Mouse (Mus musculus): Measurements from ENCODE around the gene Stoml2.

The Stoml2 gene

DNA sequence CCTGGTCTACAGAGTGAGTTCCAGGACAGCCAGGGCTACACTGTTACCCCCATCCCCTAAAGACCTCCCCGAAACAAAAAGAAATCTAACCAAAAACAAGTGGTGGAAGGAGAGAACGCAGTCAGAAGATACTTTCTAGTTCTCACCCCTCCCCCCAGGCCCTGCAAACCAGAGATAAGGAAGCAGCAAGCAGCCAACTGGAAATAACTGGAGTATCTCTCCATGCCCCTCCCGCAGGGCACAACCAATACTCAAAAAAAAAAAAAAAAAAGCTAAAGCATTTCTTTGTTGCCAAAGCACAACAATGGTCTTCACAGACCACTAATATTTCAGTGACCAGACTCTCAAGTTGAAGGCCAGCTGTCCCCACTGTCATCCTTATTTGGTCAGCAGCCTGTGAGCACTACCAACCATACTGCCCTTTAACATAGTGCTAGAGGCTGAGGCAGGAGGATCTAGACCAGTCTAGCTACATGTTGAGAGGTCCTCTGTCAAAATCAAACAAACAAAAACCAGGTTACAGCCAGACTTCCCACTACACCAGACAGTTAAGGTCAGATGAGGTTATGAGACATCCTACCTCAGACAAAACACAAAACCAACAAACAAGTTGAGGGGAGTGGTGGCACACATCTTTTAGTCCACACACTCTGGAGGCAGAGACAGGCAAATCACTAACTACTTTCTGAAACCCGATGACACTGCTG, 6.5 kb upstream of the Stoml2 start:
- DNase-seq, result peak in 1 of 2 experiments; percentile 23

DNA sequence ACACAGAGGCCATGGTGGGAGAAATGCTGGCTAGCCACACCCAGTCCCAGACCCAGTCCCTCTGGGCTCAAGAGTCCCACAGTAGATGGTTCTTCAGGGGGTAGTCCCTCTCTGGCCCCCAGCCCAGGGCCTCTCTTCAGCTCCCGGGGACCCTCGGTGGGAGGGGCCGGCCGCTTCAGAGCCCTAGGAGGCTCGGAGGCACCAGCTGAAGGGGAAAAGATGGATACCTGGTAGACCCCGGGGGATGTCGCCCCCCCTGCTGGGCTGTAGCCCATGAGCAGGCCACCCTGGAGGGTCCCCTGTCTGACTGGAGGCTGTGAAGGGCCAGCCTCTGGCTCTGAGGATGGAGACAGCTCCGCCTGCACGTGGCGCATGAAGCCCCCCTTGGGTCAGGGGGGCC, 4.8 kb upstream of the Stoml2 start:
- peak in 1 of 2 experiments; percentile 25 for DNase-seq

DNA sequence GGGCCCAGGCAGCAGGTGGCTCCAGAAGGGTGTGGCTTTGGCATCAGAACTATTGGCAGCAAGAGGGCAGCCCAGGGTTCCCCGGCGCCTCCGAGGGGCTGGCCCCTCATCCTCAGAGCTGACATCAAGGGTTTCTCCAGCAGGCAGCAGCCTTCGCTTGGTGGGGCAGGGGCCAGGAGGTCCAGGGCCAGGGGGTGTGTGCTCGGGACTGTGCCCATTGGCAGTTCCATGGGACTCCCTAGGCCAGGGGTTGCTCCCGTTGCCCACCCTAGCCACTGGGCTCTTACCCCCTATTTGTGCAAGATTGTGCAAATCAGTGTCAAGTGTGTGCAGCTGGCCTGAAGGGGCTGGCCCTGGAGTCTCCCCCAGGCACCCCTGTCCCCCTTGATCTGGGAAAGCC, 4.3 kb upstream of the Stoml2 start:
- no peak for DNase-seq

DNA sequence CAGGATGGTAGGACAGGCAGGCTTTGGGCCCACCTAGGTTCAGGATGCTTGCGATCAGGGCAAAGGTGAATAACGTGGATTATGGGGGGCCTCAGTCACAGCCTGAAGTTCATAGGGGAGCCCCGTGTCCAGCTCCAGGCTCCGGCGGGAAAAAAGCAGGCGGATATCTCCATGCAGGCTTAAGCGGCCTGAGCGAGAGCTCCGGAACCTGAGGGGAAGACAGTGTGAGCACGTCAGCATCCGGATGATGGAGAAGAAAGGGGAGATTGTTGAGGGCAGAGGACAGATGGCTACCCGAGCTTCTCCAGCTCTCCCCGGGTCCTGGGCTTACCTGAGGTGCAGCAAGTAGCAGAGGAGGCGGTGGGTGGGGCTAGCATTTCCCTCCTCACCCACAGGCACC, 2.0 kb upstream of the Stoml2 start:
- no peak for DNase-seq

DNA sequence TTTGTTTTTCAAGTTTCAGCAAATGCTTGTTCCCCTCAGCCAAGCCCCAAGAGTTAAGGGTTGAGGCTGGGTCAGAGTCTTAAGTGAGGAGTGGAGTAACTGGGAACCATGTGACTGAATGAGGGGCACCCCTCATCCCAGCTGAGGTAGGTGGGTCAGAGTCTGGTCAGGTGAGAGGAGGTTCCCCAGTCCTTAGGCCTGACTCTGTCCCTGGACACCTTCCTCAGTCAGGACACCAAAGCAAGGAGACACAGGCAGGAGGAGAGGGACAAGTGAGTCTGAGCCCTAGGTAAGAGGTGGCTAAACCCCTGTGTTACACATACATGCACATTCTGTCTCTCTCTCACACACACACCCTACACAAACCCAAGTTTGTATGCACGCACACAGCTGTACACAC, 991 bp upstream of the Stoml2 start:
- peak in 1 of 2 experiments; percentile 24 for DNase-seq

DNA sequence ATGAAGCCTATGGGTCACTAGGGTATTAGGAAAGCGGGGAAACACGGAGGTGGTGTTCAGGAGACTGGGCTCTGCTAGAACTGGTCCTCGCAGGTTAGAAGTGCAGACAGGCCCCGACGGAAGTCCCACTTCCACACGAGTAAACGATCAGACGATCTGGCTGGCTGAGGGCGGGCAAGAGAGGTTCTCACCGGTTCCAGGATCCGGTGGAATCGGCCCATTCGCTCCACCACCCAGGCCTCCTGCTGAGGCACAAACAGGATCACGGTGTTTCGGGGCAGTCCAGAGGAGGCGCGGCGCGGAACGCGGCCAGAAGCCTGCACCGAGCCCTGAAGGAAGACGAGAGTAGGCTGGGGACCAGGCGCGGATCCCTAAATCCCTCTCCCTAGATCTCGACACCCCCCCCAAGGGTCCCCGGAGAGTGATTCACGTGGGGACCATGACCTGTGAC, 705 bp downstream of the Stoml2 start:
- DNase-seq, result no peak

DNA sequence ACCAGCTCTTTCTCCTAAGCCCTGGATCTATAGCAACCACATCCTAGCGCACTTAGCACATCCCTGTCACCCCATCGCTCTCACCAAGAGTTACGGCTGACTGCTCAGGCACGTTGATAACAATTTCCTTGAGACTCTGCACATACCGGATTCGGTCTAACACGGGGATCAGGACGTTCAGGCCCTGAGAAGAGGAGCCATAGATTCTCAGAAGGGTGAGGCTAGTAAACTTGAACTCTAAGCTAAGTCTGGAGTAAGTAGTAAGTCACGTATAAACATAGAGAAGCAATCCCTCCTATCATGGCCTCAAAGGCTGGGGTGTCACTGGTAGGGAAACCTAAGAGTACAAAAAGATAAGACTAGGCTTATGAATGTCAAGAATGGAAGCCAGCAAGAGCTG, 1.2 kb downstream of the Stoml2 start:
- no peak for DNase-seq

DNA sequence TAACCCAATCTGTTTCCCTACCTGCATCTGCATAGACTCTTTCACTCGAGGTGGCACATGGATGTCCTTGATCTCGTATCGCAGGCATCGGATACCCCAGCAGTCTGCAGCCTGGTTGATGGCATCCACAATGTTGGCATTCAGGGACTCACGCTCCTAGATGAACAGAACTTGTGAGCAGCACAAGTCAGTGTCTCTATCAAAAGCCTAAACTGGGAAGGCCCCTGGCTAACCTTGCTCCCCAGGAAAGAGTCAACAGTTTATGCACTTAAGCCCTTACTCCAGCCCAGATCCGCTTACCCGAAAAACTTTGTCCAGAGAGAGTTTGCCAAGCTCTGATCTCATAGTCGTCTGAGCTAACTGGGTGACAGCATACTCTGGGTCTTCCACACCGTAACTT, 1.8 kb downstream of the Stoml2 start:
- no peak for DNase-seq

DNA sequence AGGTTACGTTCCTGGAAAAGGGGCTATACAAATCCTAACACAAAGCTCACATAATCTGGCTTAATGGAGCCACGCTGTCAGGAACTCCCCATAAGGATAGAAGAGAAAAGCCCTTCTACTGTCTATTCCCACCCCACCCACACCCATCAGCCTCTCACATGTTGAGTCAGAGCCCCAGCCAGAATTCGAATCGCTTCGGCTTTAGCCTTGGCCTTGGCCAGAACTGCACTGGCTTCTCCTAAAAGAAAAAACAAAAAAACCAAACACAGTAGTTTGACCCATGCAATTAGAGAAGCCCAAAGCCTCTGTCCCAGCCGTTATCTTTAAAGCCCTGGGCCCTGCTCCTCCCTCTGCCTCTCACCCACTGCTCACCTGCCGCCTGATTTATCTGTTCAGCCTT, 2.4 kb downstream of the Stoml2 start:
- no peak for DNase-seq

DNA sequence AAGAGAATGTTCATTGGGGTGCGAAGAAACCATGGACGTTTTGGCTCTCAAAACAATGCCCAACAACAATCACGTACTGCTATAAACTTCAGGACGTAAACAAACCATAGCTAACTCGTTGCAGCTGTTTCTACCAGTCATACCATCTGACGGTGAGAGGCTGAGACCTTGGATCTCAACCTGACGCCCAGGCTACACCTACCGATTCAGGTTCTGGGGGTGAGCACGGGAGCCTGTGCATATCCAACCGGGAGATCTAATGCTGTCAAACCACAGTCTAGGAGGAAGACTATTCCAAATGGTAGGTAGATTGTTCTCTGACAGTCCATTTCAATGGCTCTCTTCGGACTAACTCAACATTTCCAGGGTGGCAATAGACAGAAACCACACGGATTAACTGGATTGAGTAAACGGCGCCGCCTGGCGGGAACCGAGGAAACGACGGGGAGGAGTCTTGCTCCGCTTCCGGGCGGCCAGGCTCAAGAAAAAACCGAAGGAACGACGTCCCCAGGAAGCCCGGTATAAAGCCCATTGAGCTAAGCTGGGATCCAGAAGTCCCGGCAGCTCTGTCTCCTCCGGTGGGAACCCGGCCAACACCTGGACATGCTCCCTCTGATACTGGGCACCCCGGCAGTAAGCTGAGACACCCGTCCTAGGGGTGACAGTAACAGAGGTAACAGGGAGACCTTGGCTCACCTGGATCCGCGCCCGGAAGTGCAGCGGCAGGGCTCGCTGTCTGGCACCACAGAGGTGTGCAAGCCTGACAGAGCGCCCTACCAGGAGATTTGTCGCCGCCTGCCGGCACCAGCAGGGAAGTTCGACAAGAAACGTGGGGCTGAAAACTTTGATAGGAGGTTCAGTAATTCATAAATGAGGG, 6.2 kb downstream of the Stoml2 start, which contains the start of gene Pigo:
Gene Pigo, minus strand, starts transcription at position 736 of the 877 bp plus-strand sequence.
- peak; percentile 99 for DNase-seq

DNA sequence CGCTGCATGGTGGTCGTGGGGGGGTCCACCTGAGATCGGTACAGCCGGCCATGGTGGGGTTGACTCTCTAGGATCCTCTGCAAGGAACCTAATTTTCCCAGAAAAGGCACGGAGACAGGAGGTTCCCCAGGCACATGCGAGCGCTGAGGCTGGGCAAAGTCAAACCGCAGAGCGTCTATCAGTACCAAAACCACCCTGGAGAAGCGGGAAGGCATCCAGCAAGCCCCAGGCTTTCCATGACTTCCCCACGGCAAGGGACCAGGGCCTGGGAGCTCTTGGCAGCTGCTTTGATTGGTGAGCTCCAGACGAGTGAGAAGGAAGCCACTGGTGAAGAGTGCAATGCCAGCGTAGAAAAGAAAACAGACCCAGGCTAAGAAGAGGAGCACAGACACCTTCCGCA, 6.8 kb downstream of the Stoml2 start:
- DNase-seq, result peak; percentile 47 to 51

DNA sequence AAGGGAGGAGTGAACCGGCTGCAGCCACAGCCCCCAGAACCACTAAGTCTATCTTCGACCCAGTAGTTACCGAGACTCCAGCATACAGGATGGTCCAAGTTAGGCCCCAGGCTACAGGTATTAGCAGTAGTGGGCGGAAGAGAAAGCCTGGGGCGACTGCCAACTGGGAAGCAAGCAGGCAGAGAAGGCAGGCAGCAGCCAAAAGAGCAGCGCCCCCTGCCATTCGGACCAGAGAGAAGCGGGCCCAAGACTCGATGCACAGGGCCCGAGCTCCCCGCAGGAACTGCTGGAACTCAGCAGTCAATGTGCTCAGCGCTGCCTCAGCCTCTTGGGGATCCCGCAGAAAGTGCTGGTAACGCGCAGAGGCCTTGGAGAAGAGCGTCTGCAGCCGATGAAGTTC, 10.2 kb downstream of the Stoml2 start:
- DNase-seq, result peak; percentile 42 to 55

DNA sequence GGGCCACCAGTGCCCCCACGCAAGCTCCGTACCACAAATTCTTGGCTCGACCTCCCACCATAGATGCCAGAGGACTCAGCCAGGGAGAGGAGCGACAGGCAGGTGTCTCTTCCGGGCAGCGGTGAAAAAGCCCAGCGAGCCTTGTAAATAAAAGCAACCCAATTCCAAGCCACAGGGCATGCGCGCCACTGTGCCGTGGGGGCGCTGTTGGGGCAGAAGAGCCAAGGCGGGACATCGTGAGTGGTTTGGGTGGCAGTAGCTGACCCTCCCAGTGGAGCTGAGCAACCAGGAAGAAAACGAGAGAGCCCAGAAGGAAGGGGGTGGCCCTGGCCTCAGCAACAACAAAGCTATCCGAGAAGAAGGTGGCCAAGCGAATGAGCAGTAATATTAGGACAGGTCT, 10.6 kb downstream of the Stoml2 start:
- DNase-seq, result no peak

DNA sequence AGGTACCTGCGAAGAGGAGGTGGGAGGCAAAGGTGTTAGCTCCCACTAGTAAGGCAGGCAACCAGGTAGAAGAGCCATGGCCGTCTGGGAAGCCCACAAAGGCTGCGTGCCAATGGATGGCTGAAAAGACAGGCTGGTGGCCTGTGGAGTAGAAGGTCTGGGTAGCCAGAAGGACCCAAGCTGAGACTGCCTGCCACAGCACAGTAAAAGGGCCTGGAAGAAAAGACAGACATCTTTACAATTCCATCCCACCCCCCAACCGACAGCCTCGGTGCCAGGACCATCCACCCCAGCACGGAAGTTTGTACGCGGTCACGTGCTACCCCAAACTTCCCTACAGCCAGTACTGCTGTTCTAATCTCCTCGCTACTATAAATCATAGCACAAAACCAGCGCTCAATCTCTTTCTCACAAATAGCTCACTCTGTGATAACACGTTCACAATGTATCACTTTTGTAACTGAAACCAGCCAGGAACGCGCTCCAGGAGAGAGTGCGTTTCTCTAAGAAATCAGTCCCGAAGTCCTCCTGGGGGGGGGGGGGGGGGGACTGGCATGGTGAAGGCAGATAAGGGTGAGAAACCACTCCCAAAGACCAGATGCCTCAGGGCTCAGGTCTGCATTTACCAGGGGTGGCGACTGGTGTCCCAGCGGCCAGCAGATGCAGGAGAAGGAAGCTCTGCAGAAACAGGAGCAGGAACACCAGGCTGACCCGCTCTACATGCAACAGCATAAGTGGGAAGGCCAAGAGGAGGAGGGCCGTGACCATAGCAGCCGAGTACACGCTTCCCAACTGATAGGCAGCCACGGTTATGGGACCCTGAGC, 11.7 kb downstream of the Stoml2 start:
- no peak for DNase-seq

DNA sequence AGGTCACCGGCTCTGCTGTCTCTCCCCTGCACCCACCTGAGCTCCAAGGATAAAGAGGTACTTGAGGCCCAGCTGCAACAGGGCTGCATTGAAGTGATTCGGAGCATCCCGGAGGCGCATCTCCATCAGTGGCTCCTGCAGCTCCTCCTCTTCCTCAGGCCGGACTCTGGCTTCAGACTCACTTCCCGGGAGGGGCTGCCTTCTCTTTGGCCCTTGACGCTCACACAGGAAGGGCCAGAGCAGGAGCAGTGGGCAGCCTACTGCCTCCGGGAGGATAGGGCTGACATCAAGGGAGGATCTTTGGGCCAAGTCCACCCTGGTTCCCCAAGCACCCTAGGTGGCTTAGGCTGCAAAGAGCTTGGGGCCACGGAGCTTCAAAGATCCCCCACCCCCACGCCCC, 12.3 kb downstream of the Stoml2 start:
- no peak for DNase-seq

DNA sequence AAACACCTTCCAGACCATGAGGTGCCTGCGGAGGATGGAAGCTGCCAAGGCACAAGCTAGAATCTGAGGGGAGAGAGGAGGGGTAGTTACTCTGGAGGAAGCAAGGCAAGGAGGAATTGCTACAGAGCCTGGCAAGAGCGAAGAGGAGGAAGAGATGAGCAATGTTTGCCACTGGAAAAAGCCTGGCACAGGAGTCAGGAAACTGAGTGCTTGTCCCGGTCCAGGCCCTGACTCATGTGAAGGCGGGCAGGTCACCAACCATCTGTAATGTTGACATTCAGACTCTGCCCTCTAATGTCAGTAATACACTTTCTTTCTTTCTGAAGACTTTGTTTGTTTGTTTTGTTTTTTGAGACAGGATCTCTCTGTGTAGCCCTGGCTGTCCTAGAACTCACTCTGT, 13.4 kb downstream of the Stoml2 start:
- DNase-seq, result no peak

DNA sequence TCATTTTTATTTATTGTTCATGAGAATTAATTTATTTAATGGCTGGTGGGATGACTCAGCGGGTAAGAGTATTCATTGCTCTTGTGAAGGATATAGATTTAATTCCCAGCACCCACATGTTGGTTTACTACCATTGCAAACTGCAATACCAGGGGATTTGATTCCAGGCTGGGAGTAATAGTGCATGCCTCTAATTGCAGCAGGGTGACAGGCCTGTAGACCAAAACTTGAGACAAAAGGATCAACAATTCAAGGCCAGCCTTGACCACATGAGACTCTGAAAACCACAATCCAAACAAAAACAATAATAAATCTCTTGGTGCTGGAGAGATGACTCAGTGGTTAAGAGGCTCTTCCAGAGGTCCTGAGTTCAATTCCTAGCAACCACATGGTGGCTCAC, 19.4 kb downstream of the Stoml2 start:
- no peak for DNase-seq

DNA sequence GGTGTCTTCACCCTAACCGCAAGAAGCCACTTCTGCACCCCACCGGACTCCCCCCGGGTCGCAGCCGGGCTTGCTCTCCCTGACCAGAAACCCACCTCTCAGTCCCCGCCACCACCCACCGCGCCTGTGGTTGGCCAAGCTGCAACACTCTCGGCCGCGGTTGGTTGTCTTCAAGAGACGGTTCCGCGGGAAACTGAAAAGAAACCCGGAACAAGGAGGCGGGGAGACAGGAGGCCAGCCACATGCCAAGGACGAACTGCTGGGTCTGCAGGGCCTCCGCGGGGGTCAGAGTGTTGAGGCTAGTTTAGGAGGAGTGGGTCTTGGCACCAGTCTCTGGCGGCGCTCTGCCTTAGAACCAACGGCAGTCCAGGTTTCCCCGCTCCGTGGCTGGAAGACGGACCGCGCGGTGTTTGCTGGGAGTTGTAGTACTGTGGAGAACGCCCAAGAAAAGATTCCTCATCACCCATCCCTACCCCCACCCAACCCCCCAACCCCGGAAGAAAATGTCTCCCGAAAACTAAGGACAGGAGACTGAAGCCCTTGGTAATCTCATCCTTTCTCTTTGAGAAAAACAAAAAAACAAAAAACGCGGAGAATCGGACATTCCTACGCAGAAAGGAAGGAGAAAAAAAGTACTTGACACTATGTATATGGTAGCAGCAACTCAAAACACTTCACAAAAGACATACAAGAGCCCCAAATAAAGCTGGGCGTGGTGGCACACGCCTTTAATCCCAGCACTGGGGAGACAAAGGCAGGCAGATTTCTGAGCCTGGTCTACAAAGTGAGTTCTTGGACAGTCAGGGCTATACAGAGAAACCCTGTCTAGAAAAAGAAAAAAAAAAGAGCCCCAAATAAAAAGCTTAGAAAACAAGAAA, 21.1 kb downstream of the Stoml2 start, which contains the start of gene Fancg:
Gene Fancg, minus strand, starts transcription at position 346 of the 878 bp plus-strand sequence.
- peak; percentile 92 to 95 for DNase-seq

DNA sequence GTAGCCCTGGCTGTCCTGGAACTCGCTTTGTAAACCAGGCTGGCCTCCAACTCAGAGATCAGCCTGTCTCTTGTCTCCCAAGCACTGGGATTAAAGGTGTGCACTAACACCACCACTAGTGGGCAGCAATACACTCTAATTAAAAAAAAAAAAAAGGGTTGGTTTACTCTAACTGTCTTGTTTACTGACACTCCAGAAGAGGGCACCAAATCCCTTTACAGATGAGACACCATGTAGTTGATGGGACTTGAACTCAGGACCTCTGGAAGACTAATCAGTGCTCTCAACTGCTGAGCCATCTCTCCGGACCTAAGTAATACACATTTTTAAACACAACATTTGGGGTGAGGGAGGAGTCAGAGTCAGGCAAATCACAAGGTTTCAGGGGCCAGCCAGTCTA, 25.7 kb downstream of the Stoml2 start:
- peak; percentile 56 to 73 for DNase-seq

DNA sequence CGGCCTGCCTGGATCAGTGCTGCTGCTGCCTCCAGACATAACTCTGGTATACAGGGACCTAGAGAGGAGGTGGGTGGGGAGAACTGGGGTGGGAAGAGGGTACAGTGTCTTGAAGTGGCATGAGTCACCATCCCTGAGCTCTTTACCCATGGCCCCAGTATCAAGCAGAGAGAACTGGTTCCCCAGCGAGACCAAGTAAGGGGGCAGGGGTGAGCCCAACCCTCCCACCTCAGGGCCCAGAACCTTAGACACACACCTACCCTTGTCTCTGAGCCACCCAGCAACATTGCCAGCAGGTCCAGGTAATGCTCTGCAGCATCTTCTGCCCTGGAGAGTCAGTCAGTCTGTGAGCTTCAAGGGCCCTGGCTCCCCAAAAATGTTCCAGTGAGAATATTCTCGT, 26.6 kb downstream of the Stoml2 start:
- no peak for DNase-seq

DNA sequence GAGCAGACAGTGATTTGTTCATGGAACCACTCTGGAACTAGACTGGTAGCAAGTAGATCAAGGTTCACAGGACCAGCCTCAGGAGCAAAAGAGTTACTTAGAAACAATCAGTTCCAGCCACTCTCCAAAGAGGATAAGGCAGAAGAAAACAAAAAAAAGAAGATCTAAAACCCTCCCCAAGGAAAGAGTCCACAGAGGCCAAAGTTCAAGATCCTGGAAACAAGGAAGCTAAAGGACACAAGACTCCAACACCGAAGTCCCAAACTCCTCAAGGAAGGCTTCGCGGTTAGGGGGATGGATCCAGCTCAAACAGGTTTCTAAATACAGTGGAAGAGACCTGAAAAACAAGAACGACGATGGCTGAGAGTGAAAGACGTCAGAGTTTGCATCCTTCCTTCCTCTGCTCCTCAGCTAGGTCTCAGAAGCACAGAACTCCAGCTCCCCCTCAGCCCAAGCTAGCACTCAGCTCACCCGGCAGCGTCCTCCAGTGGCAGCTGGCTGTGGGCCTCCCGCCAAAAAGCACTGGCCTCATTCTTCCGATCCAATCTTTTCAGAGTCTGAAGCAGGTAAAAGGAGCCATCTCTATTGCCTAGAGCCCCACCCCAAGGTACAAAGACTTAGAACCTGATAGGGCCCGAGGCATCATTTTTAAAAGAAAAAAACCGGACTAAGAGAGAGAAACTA, 28.6 kb downstream of the Stoml2 start:
- DNase-seq, result peak in 1 of 2 experiments; percentile 33

All from cerebellum, postnatal 10 days (tissue).